In the genomic region with DNA sequence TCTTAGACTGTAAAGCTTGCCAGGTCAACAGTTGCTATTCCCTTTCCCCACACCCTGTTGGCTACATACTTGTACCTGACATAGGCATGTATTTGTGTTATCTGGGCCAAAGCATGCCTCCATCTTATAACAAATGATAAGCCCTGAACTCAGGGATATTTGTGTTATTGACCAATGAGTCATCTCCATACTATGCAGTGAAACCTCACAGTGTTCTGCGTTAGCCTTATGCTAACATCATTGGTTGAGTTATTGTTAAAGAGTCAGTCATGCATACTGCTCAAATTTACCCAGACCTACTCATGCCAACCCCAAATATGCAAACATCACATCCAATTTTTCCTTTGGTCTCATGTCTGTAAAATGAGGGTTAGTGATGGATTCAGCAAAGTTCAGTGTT, we compare ENCODE assay signal across 17 mouse cellular contexts.
"Had no signal": no experiment of that assay in that cellular context is flagged by ENCODE, and none has a peak within 500 bp of the region (broad histone marks: within the 10 kb centered on the region; RNA-seq: fewer than 3 reads in every experiment).

No protein-coding gene starts in this region.

- ATAC-seq: liver, postnatal 0 days; midbrain, embryonic 13.5 days; midbrain, embryonic 15.5 days had no signal

- H3K36me3 ChIP-seq: liver, embryonic 13.5 days; liver, embryonic 15.5 days; midbrain, embryonic 13.5 days; midbrain, embryonic 15.5 days; neural tube, embryonic 12.5 days; stomach, embryonic 15.5 days had no signal

- H3K4me3 ChIP-seq: liver, embryonic 13.5 days; liver, embryonic 15.5 days; megakaryocyte, embryonic 14.5 days; midbrain, embryonic 13.5 days; midbrain, embryonic 15.5 days; neural tube, embryonic 12.5 days; stomach, embryonic 15.5 days had no signal

- H3K27ac ChIP-seq: liver, embryonic 13.5 days; liver, embryonic 15.5 days; macrophage; midbrain, embryonic 13.5 days; midbrain, embryonic 15.5 days; neural tube, embryonic 12.5 days; stomach, embryonic 15.5 days had no signal

- H3K27me3 ChIP-seq: liver, embryonic 13.5 days; liver, embryonic 15.5 days; megakaryocyte, embryonic 14.5 days; midbrain, embryonic 13.5 days; midbrain, embryonic 15.5 days; neural tube, embryonic 12.5 days; stomach, embryonic 15.5 days had no signal

- H3K4me1 ChIP-seq: liver, embryonic 13.5 days; liver, embryonic 15.5 days; megakaryocyte, embryonic 14.5 days; midbrain, embryonic 13.5 days; midbrain, embryonic 15.5 days; neural tube, embryonic 12.5 days; stomach, embryonic 15.5 days had no signal

- DNase-seq: liver, embryonic 13.5 days; liver, postnatal 0 days; lung, embryonic 14.5 days; lung, postnatal 14 days; right cerebral cortex, postnatal 14 days; thymus, adult 2 months; thymus, postnatal 25 days; thymus, postnatal 4 days had no signal

- H3K4me2 ChIP-seq: liver, embryonic 11.5 days; liver, embryonic 13.5 days; liver, embryonic 15.5 days; lung, embryonic 14.5 days; midbrain, embryonic 11.5 days; midbrain, embryonic 13.5 days; midbrain, embryonic 15.5 days; neural tube, embryonic 12.5 days; stomach, embryonic 15.5 days had no signal

- H3K9ac ChIP-seq: liver, embryonic 13.5 days; liver, embryonic 15.5 days; liver, postnatal 0 days; lung, embryonic 14.5 days; midbrain, embryonic 13.5 days; midbrain, embryonic 15.5 days; neural tube, embryonic 12.5 days; stomach, embryonic 15.5 days had no signal

- H3K9me3 ChIP-seq: liver, embryonic 13.5 days; liver, embryonic 15.5 days; midbrain, embryonic 13.5 days; midbrain, embryonic 15.5 days; neural tube, embryonic 12.5 days; stomach, embryonic 15.5 days had no signal
